Mouse (Mus musculus) heart, embryonic 13.5 days (tissue): ENCODE data around the gene Scg5. TPM values are rescaled to one million over a fixed set of nuclear protein-coding genes. Genes with fewer than 3 reads are reported as not detected.

Experiments
- ATAC-seq: fragments of 200-750 bp; cut with Nextera tagmentation; 2 replicates; pipeline ENCODE4 v1.8.0; 2017; ENCODE audit warnings: moderate TSS enrichment; ENCODE audit not compliant: insufficient number of reproducible peaks, low FRiP score, low TSS enrichment; ENCODE audit errors: extremely low read depth
- H3K27ac ChIP-seq: fragments of 300-500 bp; sonication (generic); replicated peaks from 2 replicates; pipeline ENCODE4 v1.5.1; 2015; ENCODE audit warnings: moderate library complexity, mild to moderate bottlenecking, inconsistent platforms
- H3K27me3 ChIP-seq: fragments of 300-500 bp; sonication (generic); replicated peaks from 2 replicates; pipeline ENCODE4 v1.6.1; 2015; ENCODE audit warnings: mild to moderate bottlenecking, inconsistent platforms
- H3K36me3 ChIP-seq: fragments of 300-500 bp; sonication (generic); 2 replicates; pipeline ENCODE4 v1.6.1; 2015; ENCODE audit warnings: mild to moderate bottlenecking, inconsistent platforms
- H3K4me1 ChIP-seq: fragments of 300-500 bp; sonication (generic); 2 replicates; pipeline ENCODE4 v1.6.1; 2015; ENCODE audit warnings: inconsistent platforms
- H3K4me2 ChIP-seq: fragments of 300-500 bp; sonication (generic); 2 replicates; pipeline ENCODE4 v1.6.1; 2015; ENCODE audit warnings: inconsistent platforms, mild to moderate bottlenecking, moderate library complexity
- H3K4me3 ChIP-seq: fragments of 300-500 bp; sonication (generic); 2 replicates; pipeline ENCODE4 v1.5.1; 2015; ENCODE audit warnings: moderate library complexity, mild to moderate bottlenecking, inconsistent platforms
- H3K9ac ChIP-seq: fragments of 300-500 bp; sonication (generic); 2 replicates; pipeline ENCODE4 v1.6.1; 2015; ENCODE audit warnings: inconsistent platforms, mild to moderate bottlenecking, moderate library complexity
- H3K9me3 ChIP-seq: fragments of 300-500 bp; sonication (generic); 2 replicates; pipeline ENCODE4 v1.6.1; 2016; ENCODE audit warnings: inconsistent platforms
- WGBS: fragments of 180-500 bp; shearing (Covaris S2); methylation state at CpG from one replicate; pipeline ENCODE4 v1.1.7; 2015; ENCODE audit warnings: mixed read lengths; 5-methylcytosine and 5-hydroxymethylcytosine counted together
- polyA plus RNA-seq: library from polyadenylated mRNA; unstranded; fragments of >200 nt; fragmentation: Nextera tagmentation; extraction: Ambion mirVana; gene quantifications from 2 replicates; pipeline ENCODE4 v1.2.1, GENCODE M21; 2015

Scg5 gene
- polyA plus RNA-seq, 1 experiment from 2014 or later: 0.91 TPM

GRCm38 (mm10) chr2:113728581-113728980 is 100.3 kb downstream of the Scg5 start:
- WGBS: 84% methylated on average over 3 of the region's 3 CpGs
- Histone ChIP-seq H3K4me3 (no peak overlapping the region), H3K4me2 (no peak overlapping the region), H3K27me3 (no peaks in the 10 kb centered on the region), H3K27ac (no peak overlapping the region), H3K36me3 (no peaks in the 10 kb centered on the region), H3K4me1 (no peaks in the 10 kb centered on the region), H3K9me3 (no peaks in the 10 kb centered on the region), H3K9ac (no peak overlapping the region)
- ATAC-seq: no peak

Other genes with a start within 250 kb of the Scg5 start
- 0.05 and 0.13 TPM in 2 replicates for gene Grem1, start 70.5 kb downstream of the Scg5 start, polyA plus RNA-seq
- 21.5 and 22.4 TPM in 2 replicates for gene Arhgap11a, start 19.5 kb upstream of the Scg5 start, polyA plus RNA-seq
- gene Gjd2, start 184.5 kb upstream of the Scg5 start, polyA plus RNA-seq: not detected in 2 replicates
- 11,395 and 12,800 TPM in 2 replicates for gene Actc1, start 224.4 kb upstream of the Scg5 start, polyA plus RNA-seq